Mouse (Mus musculus): ENCODE results near the gene Ppt1.
"Not testable (repeated sequence)": the region's sequence is repeated elsewhere in the genome, so short reads cannot be mapped to it uniquely, and the experiment has no call there.

Ppt1 gene

DNA sequence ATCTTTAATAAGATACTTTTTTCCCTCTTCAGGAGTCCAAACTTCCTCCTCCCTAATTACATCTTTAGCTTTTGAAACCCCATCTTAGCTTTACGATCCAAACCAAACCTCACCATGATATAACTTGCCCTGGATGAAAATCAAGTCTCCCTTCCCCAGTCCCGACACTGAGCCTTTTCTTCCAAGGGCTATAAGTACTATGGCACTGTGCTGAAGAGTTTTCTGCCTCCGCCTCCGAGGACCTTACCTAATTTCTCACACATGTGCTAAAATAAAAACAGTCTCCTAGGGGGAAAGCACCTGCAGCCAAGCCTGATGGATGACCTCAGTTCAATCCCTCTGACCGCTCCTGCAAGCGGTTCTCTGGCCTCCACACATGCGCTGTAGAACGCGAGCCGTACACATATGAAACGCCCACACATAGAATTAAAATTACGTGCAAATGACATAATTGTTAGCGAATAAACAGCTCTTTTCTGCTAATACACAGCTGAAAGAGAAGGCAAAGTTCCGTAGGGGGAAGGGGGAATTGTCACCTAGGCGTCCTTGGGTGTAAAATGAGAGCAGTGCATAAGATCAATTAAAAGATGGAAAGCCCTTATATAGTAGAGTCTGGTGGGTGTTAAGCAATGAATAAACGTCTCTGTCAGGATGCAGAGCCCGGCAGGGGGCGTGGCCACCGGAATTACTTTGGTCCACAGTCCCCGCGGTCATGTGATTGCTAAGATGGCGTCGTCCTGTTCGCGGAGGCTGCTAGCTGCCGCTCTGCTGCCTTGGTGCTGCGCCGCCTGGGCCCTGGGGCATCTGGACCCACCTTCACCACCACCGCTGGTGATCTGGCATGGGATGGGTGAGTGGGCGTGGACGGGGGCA lies at the start of gene Ppt1:
Gene Ppt1, plus strand, starts transcription at position 713 of the 873 bp plus-strand sequence.
- DNase-seq (ENCODE audit: low read depth, low spot score) = peak; percentile 85

- no peak for DNase-seq (ENCODE audit: low read depth, low spot score)
Observed at GRCm38 (mm10) chr4:122789335-122790089, 46.5 kb upstream of the Ppt1 start.

GRCm38 (mm10) chr4:122808108-122808507 lies 27.9 kb upstream of the Ppt1 start:
- peak; percentile 61 for DNase-seq (ENCODE audit: low read depth, low spot score)

DNA sequence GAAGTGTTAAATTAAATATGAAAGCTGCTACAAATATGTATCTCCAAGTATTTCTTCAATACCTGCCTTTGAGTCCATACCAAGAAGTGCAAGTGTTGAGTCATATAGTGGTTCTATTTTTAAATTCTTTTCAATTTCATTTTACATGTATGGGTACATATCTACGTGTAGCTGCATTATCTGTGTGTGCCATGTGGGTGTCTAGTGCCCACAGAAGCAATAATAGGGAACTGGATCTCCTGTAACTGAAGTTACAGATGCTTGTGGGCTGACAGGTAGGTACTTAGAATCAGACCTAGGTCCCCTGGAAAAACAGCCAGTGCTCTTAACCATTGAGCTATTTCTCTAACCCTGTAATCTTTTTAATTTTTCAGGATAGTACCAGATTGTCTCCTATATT lies 24.9 kb upstream of the Ppt1 start:
- no peak for DNase-seq (ENCODE audit: low read depth, low spot score)

GRCm38 (mm10) chr4:122811824-122812223 lies 24.2 kb upstream of the Ppt1 start:
- no peak for DNase-seq (ENCODE audit: low read depth, low spot score)

DNA sequence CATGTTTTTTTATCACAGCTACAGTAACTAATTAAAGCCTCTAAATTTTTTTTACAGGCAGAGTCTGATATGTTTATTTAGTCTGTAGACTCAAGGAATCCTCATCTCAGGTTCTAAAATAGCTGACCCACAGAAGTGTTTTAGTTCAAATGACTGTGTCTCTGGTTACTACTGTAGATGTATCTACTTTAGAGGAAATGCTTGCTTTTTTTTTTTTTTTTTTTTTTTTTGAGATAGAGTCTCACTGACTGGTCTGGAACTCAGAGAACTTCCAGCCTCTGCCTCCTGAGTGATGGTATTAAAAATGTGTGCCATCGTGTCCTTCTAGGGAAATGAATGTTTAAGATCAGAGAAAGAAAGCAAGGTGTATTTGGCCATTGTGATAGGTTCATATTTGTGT lies 19.8 kb upstream of the Ppt1 start:
- DNase-seq (ENCODE audit: low read depth, low spot score) = no peak

DNA sequence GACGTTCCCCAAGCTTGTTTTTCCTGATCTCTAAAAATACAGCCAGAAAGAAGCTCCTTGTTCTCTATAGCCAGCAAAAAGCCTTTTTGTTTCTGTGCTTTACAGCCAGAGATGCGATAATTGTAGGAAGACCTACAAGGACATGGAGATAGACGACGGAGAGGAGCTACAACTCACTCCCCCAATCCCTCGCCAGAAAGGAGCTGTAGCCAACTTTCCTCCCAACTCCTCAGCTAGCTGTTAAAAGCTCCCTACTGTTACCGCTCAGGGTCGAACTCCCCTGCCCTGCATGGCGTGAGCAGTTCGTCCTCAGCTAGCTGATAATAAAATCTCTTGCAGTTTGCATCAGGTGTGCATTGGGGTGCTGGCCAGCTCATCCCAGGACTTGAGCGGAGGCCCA lies 15.1 kb upstream of the Ppt1 start:
- not testable (repeated sequence) for DNase-seq (ENCODE audit: low read depth, low spot score)

GRCm38 (mm10) chr4:122827651-122828050 lies 8.4 kb upstream of the Ppt1 start:
- DNase-seq (ENCODE audit: low read depth, low spot score) = no peak

GRCm38 (mm10) chr4:122829339-122829738 lies 6.7 kb upstream of the Ppt1 start:
- no peak for DNase-seq (ENCODE audit: low read depth, low spot score)

GRCm38 (mm10) chr4:122831888-122832287 lies 4.2 kb upstream of the Ppt1 start:
- DNase-seq (ENCODE audit: low read depth, low spot score) = peak; percentile 23

DNA sequence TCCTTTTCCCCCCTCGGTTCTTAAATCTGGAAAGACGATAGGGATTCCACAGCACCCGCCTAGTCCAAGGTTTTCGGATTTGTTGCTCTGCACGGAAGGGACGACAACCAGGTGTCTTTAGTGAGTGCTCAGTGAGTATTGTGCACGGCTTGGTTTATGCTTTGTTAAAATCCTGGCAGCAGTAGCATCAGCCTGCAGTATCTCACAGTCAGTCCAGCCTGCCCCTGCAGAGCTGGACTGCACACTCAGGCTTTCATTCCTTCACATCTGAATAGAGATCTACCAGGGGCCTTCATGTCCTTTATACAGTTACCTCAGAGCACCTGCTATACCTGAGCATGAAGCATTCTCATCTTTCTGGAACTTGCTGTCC lies 347 bp downstream of the Ppt1 start:
- no peak for DNase-seq (ENCODE audit: low read depth, low spot score)

GRCm38 (mm10) chr4:122837180-122837730 lies 1.2 kb downstream of the Ppt1 start:
- DNase-seq (ENCODE audit: low read depth, low spot score) = peak; percentile 72

DNA sequence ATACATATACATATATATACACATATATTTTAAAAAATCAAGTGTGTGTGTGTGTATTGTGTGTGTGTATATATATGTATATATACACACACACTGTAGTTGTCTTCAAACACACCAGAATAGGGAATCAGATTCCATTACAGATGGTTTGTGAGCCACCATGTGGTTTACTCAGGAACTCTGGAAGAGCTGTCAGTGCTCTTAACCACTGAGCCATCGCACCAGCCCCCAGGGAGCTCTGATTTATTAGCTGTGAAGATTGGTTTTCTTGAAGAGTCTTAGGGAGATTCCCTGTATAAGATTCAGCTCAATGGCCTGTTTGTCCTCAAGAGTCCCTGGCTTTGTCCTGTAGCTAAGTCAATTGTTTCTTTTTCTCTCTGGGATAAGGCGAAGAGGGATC lies 2.0 kb downstream of the Ppt1 start:
- DNase-seq (ENCODE audit: low read depth, low spot score) = no peak

GRCm38 (mm10) chr4:122838416-122838815 lies 2.4 kb downstream of the Ppt1 start:
- DNase-seq (ENCODE audit: low read depth, low spot score) = no peak

DNA sequence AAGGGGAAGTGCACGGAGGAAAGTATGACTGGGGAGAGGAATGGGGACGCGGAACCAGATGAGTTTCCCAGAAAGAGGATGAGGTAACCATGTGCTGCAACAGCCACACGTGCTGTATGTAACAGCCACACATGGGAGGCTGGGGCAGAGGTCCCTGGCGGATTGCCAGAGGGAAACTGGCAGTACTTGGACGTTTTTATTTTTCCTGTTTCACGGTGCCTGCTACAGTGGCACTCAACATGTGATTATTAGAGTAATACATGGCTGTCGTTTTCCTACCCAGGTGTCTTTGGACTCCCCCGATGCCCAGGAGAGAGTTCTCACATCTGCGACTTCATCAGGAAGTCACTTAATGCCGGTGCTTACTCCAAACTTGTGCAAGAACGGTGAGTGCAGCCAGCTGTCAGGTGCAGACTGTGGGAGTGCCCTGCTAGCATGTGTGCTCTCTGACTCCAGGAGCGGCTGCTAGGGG lies 12.1 kb downstream of the Ppt1 start:
- no peak for DNase-seq (ENCODE audit: low read depth, low spot score)

- DNase-seq (ENCODE audit: low read depth, low spot score) = no peak
Observed at GRCm38 (mm10) chr4:122851535-122851934, 15.5 kb downstream of the Ppt1 start.

DNA sequence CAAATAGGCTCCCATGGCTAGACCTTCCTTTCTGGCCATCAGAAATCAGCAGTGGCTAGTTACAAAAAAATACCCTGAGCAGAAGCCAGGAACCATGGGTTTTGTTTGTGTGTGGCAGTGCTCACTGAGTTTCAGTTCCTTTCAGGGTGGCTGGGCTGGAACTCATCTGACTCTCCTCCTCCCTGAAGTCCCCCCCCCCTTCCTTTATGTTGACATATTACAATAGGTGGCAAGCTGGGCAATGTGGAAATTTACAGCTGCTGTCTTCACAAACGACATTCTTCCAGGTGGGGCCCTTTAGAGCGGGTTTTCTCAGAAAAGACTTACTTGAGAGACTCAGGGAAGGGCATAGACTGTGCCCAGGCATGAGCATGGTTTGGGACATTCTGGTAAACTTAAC lies 17.6 kb downstream of the Ppt1 start:
- no peak for DNase-seq (ENCODE audit: low read depth, low spot score)

- DNase-seq (ENCODE audit: low read depth, low spot score) = no peak
Observed at GRCm38 (mm10) chr4:122854770-122855169, 18.7 kb downstream of the Ppt1 start.

DNA sequence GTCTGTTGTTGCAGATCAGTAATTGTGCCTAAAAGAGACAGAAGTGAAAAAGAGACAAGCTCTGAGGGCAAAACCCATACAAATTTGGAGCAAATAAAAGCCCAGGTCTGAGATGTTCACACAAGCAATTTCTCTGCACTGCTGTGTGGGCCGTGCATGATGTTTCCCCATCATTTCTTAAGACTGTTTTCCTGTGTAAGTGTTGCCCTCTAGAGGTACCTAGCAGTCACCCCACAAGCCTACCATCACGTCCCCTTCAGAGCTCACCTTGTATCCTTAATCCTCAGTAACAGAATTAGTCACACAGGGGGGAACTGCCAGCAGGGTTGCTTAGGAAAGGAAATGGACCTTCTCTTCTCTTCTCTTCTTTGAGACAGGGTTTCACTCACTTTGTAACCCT lies 21.9 kb downstream of the Ppt1 start:
- peak; percentile 21 for DNase-seq (ENCODE audit: low read depth, low spot score)

DNA sequence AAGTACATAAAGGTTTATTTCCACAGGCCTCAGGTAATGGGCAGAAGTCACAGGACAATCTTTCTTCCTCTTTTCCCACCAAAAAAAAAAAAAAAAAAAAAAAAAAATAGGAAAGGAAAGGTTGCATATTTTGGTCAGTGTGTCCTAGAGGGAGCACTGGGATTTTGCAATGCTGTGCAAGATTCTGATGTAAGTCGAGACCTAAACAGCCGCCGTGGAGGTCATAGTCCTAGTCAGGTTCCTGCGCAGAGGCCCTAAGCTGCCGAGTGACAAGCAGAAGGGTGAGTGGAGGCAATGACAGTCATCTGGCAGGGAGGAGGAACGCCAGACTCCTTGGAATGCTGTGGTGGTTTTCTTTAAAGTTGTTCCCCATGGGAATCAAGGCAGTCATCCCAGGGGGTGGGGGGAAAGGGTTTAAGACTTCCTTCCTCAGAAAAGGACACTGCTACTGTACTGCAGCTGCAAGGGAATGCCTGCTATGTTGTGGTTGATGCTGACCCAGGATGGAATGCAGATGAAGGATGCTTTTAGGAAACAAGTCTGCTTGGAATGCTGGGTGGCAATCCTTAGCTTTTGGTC lies 23.1 kb downstream of the Ppt1 start:
- peak; percentile 12 for DNase-seq (ENCODE audit: low read depth, low spot score)

- no peak for DNase-seq (ENCODE audit: low read depth, low spot score)
Observed at GRCm38 (mm10) chr4:122861836-122862235, 25.8 kb downstream of the Ppt1 start.

- DNase-seq (ENCODE audit: low read depth, low spot score) = no peak
Observed at GRCm38 (mm10) chr4:122868041-122868440, 32.0 kb downstream of the Ppt1 start.

All from R1 (cell line).